Mouse (Mus musculus): ENCODE measurements around the gene Gm49721.
"Not testable (repeated sequence)": the region's sequence is repeated elsewhere in the genome, so short reads cannot be mapped to it uniquely, and the experiment has no call there.

The Gm49721 gene

GRCm38 (mm10) chr17:6986118-6986517 lies 7.4 kb downstream of the Gm49721 start:
- not testable (repeated sequence) for DNase-seq

- not testable (repeated sequence) for DNase-seq
Measured at GRCm38 (mm10) chr17:6995504-6995903, 16.8 kb downstream of the Gm49721 start.

- DNase-seq = not testable (repeated sequence)
Measured at GRCm38 (mm10) chr17:6996826-6997225, 18.1 kb downstream of the Gm49721 start.

GRCm38 (mm10) chr17:6997778-6998490 lies 19.2 kb downstream of the Gm49721 start:
- not testable (repeated sequence) for DNase-seq

- DNase-seq = not testable (repeated sequence)
Measured at GRCm38 (mm10) chr17:7001790-7002585, 23.3 kb downstream of the Gm49721 start.

- DNase-seq = not testable (repeated sequence)
Measured at GRCm38 (mm10) chr17:7003392-7003791, 24.7 kb downstream of the Gm49721 start.

GRCm38 (mm10) chr17:7005646-7006045 lies 26.9 kb downstream of the Gm49721 start:
- not testable (repeated sequence) for DNase-seq

- not testable (repeated sequence) for DNase-seq
Measured at GRCm38 (mm10) chr17:7008885-7009284, 30.2 kb downstream of the Gm49721 start.

- not testable (repeated sequence) for DNase-seq
Measured at GRCm38 (mm10) chr17:7009440-7009839, 30.7 kb downstream of the Gm49721 start.

- DNase-seq = not testable (repeated sequence)
Measured at GRCm38 (mm10) chr17:7009901-7010300, 31.2 kb downstream of the Gm49721 start.

GRCm38 (mm10) chr17:7014190-7014589 lies 35.5 kb downstream of the Gm49721 start:
- DNase-seq = not testable (repeated sequence)

- DNase-seq = not testable (repeated sequence)
Measured at GRCm38 (mm10) chr17:7025257-7025656, 46.6 kb downstream of the Gm49721 start, which contains the start of gene Gm1604a. Gene Gm1604a, plus strand, starts transcription at chr17:7025568.

GRCm38 (mm10) chr17:7025764-7026346 lies 47.2 kb downstream of the Gm49721 start:
- not testable (repeated sequence) for DNase-seq

GRCm38 (mm10) chr17:7030204-7030603 lies 51.5 kb downstream of the Gm49721 start:
- not testable (repeated sequence) for DNase-seq

- not testable (repeated sequence) for DNase-seq
Measured at GRCm38 (mm10) chr17:7030622-7031174, 52.0 kb downstream of the Gm49721 start.

- DNase-seq = not testable (repeated sequence)
Measured at GRCm38 (mm10) chr17:7033192-7034166, 54.8 kb downstream of the Gm49721 start.

- DNase-seq = not testable (repeated sequence)
Measured at GRCm38 (mm10) chr17:7068997-7069539, 90.4 kb downstream of the Gm49721 start.

- not testable (repeated sequence) for DNase-seq
Measured at GRCm38 (mm10) chr17:7069561-7070240, 91.0 kb downstream of the Gm49721 start.

GRCm38 (mm10) chr17:7074494-7074893 lies 95.8 kb downstream of the Gm49721 start:
- peak; percentile 34 for DNase-seq

- DNase-seq = not testable (repeated sequence)
Measured at GRCm38 (mm10) chr17:7075519-7075918, 96.8 kb downstream of the Gm49721 start.

GRCm38 (mm10) chr17:7079558-7079957 lies 100.9 kb downstream of the Gm49721 start:
- not testable (repeated sequence) for DNase-seq

Data from embryo, embryonic 11 days (tissue).